Mouse (Mus musculus) embryonic facial prominence, embryonic 11.5 days (tissue): ENCODE data around the gene Fmod. TPM values are rescaled to one million over a fixed set of nuclear protein-coding genes. Genes with fewer than 3 reads are reported as not detected.
A peak's percentile ranks its signal among the peaks of the same experiment; 100 is the strongest.

Experiments used
- ATAC-seq: fragments of 200-750 bp; cut with Nextera tagmentation; replicated peaks from 2 replicates; pipeline ENCODE4 v1.8.0; 2017; ENCODE audit warnings: low read depth; ENCODE audit not compliant: insufficient number of reproducible peaks, low FRiP score, low TSS enrichment
- DNase-seq: peaks from one replicate; pipeline ENCODE4 v3.0.0-alpha.2; 2015; ENCODE audit warnings: low spot score
- H3K27ac ChIP-seq: fragments of 300-500 bp; sonication (generic); replicated peaks from 2 replicates; pipeline ENCODE4 v1.5.1; 2014; ENCODE audit warnings: mild to moderate bottlenecking, low read depth, low read length, control low read depth
- H3K27me3 ChIP-seq: fragments of 300-500 bp; sonication (generic); 2 replicates; pipeline ENCODE4 v1.6.1; 2014; ENCODE audit warnings: mild to moderate bottlenecking, low read length, moderate library complexity, mixed read lengths; ENCODE audit not compliant: control insufficient read depth, insufficient read depth
- H3K36me3 ChIP-seq: fragments of 300-500 bp; sonication (generic); replicated peaks from 2 replicates; pipeline ENCODE4 v1.6.1; 2014; ENCODE audit warnings: low read depth, mild to moderate bottlenecking, low read length, moderate library complexity, mixed read lengths; ENCODE audit not compliant: control insufficient read depth, insufficient read depth
- H3K4me1 ChIP-seq: fragments of 300-500 bp; sonication (generic); 2 replicates; pipeline ENCODE4 v1.6.1; 2014; ENCODE audit warnings: low read length, mixed read lengths; ENCODE audit not compliant: control insufficient read depth, insufficient read depth
- H3K4me2 ChIP-seq: fragments of 300-500 bp; sonication (generic); 2 replicates; pipeline ENCODE4 v1.6.1; 2014; ENCODE audit warnings: low read depth, mild to moderate bottlenecking, control low read depth, low read length, moderate library complexity
- H3K4me3 ChIP-seq: fragments of 300-500 bp; sonication (generic); 2 replicates; pipeline ENCODE4 v1.5.1; 2014; ENCODE audit warnings: low read depth, low read length, control low read depth
- H3K9ac ChIP-seq: fragments of 300-500 bp; sonication (generic); replicated peaks from 2 replicates; pipeline ENCODE4 v1.6.1; 2014; ENCODE audit warnings: mild to moderate bottlenecking, control low read depth, low read length
- H3K9me3 ChIP-seq: fragments of 300-500 bp; sonication (generic); replicated peaks from 2 replicates; pipeline ENCODE4 v1.6.1; 2016; ENCODE audit warnings: mild to moderate bottlenecking, low read length, inconsistent platforms, mixed read lengths; ENCODE audit not compliant: control insufficient read depth
- WGBS: fragments of 180-500 bp; shearing (Covaris S2); extraction: QIAGEN DNeasy Blood & Tissue Kit; methylation state at CpG from one replicate; pipeline ENCODE4 v1.1.7; 2014; 5-methylcytosine and 5-hydroxymethylcytosine counted together
- polyA plus RNA-seq: library from polyadenylated mRNA; unstranded; fragments of >200 nt; fragmentation: Nextera tagmentation; extraction: Ambion mirVana; gene quantifications from 2 replicates; pipeline ENCODE4 v1.2.1, GENCODE M21; 2014

Gene Fmod
- 2.4 and 3.9 TPM in 2 replicates for polyA plus RNA-seq

DNA sequence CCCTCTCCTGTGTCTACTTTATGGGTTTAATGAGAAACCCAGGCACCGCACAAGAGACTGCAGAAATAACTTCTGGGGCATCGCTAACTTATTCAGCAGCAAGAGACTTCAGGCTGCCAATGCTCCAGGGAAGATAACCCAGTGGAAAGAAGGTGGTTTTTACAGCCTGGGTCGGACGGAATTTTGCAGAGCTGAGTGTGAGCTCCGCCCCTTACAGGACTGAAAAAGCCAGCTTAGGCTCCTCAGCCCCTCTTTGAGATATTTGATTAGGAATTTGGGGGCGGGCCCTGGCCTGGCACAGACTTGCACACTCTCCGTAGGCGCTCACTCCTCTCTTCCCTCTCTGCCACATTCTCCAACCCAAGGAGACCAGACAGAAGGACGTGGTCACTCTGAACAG, at the start of gene Fmod:
Gene Fmod (plus strand): TSS at position 83 of the 400 bp plus-strand sequence.
- WGBS: 52% methylated on average over 9 of the region's 9 CpGs
- no peak within 1 kb of the TSS for H3K9ac ChIP-seq
- H3K4me2 ChIP-seq: no peak within 1 kb of the TSS
- DNase-seq: peak; percentile 40
- no peak within 1 kb of the TSS for H3K4me3 ChIP-seq
- ATAC-seq: no peak
- no peaks in the 10 kb centered on the region for H3K27me3 ChIP-seq
- H3K27ac ChIP-seq: 0 out of 2 replicates have a peak within 1 kb of the TSS, but pooled peaks have one; percentile 13
- H3K9me3 ChIP-seq: no peaks in the 10 kb centered on the region
- H3K36me3 ChIP-seq: no peaks in the 10 kb centered on the region
- no peaks in the 10 kb centered on the region for H3K4me1 ChIP-seq

DNA sequence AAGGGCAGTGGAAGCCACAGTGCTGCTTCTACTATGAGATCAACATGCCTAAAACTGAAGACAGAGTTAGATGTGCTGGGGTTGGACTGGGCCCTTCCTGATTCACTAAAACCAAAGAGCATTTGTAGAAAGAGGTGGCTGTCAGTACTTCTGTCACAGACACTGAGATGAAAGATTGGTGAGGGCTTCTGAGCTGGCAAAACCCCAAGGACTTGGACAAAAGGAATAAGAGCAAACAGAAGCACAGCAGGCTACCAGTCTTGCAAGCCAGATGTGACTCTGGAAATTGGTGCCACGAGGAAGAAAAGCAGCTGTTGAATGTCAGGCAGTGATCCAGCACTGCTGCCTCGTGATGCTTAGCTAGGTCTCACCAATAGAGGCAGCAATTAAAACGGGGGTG, 48.2 kb upstream of the Fmod start:
- H3K27me3 ChIP-seq: no peaks in the 10 kb centered on the region
- H3K4me3 ChIP-seq: no peak overlapping the region
- H3K9ac ChIP-seq: no peak overlapping the region
- no peaks in the 10 kb centered on the region for H3K4me1 ChIP-seq
- no peak for DNase-seq
- ATAC-seq: no peak
- H3K4me2 ChIP-seq: no peak overlapping the region
- no peaks in the 10 kb centered on the region for H3K36me3 ChIP-seq
- H3K9me3 ChIP-seq: no peaks in the 10 kb centered on the region
- H3K27ac ChIP-seq: no peak overlapping the region
- 20% methylated on average over 3 of the region's 3 CpGs for WGBS

DNA sequence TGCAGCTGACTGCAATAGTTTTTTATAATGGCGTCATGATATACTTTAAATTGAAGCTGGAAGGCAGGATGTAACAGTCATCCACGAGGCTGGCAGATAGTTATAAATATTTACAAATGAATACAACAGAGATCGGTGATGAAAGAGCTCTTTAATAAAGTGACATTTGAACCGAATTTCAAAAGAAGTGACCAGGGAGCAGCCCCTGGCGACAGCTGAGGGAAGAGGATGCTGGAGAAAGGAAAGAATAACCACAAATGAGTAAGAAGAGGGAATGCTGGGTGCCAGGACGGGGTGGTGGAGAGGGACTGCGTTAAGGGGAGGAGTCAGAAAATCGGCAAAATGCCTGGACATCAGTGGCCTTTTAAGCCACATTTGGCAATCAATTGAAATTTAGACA, 45.8 kb upstream of the Fmod start:
- Histone ChIP-seq H3K4me1 (no peaks in the 10 kb centered on the region), H3K27ac (no peak overlapping the region), H3K36me3 (no peaks in the 10 kb centered on the region), H3K9me3 (no peaks in the 10 kb centered on the region), H3K9ac (no peak overlapping the region), H3K27me3 (no peaks in the 10 kb centered on the region), H3K4me3 (no peak overlapping the region), H3K4me2 (no peak overlapping the region)
- WGBS: 72% methylated on average over 8 of the region's 8 CpGs
- DNase-seq (no peak), ATAC-seq (no peak)

DNA sequence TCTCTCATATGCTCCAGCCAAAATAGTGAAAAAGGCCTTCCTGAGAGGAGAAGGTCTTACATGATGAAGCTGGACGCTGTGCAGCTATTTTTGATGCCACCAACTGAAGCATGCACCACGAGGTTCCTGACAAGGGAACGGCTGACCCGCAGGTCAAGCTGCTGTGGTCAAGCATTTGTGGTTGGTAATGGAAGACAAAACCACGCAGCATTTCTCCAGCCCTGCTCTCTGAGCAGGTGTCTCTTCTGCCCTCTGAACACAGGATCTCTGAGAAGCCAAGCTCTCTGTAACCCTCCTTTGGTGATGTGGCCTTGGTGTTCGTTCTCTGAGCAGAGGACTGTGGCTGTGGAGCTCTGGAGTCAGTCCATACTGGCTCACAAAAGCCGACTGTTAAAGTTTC, 31.6 kb upstream of the Fmod start:
- Histone ChIP-seq H3K4me1 (no peaks in the 10 kb centered on the region), H3K27me3 (no peaks in the 10 kb centered on the region), H3K4me2 (no peak overlapping the region), H3K27ac (no peak overlapping the region), H3K9me3 (no peaks in the 10 kb centered on the region), H3K4me3 (no peak overlapping the region), H3K36me3 (no peaks in the 10 kb centered on the region), H3K9ac (no peak overlapping the region)
- DNase-seq (no peak), ATAC-seq (no peak)
- WGBS: 75% methylated on average over 7 of the region's 7 CpGs

DNA sequence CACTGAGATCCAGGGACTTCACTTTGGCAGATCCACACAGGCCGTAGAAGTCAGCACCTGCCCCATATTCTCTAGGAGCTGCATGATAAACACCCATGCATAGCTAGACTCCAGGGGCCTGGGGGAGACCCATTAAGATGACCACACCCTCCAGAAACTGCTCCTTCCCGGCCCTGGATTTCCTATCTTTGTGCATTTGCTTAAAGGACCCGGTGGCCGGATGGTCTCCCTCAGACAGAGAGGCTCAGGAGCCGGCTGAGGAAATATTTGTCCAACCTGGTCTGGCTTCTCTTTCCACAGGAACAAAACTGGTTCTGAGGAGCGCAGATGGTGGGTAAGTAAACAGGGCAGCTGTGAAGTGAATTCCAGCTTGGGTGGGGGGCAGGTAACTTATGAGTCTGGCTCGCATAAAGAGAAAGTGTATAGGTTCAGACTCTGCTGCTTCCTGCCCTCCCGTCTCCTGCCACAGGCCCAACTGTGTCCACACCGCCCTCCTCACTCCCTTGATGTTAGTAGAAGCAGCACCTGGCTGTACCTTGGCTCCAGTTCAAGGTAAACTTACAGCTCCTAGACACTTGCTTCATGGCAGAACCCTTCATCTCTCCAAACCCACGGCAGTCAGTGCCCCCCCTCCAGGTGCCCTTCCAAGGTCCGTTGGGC, 30.8 kb upstream of the Fmod start:
- H3K4me3 ChIP-seq: no peak overlapping the region
- DNase-seq (no peak), ATAC-seq (no peak)
- H3K27ac ChIP-seq: no peak overlapping the region
- H3K36me3 ChIP-seq: no peaks in the 10 kb centered on the region
- H3K4me1 ChIP-seq: no peaks in the 10 kb centered on the region
- H3K9me3 ChIP-seq: no peaks in the 10 kb centered on the region
- 80% methylated on average over 11 of the region's 11 CpGs for WGBS
- no peaks in the 10 kb centered on the region for H3K27me3 ChIP-seq
- H3K9ac ChIP-seq: no peak overlapping the region
- H3K4me2 ChIP-seq: no peak overlapping the region

DNA sequence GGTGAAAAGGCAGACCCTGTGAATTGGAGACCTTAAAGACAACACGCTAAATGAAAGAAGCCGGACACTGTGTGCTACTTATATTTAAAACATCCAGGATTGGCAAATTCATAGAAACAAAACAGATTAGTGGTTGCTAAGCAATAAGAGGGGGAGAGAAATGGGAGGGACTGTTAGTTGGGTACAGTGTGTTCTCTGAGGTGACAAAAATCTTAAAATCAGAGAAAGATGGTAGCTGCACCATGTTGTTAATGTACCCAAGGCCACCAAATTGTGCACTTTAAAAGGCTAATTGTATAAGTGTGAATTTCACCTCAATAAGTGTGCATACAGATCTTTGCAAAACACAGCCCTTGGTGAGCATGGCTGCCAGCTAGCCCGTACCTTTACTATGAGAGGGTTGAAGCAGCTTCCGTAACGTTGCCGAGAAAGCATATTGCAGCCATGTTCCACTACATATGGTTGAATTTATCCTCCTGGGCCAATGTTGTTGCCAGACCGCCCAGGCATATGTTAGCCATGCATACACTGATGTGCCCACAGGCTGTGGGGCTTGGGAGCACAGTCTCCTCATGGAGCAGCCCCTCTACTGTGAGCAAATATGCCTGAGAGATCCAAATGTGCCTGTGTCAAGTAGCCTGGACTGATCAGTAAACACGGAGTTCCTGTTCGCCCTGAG, 12.6 kb upstream of the Fmod start:
- 85% methylated on average over 9 of the region's 9 CpGs for WGBS
- Histone ChIP-seq H3K9ac (no peak overlapping the region), H3K4me1 (no peaks in the 10 kb centered on the region), H3K9me3 (no peaks in the 10 kb centered on the region), H3K27ac (no peak overlapping the region), H3K27me3 (no peaks in the 10 kb centered on the region), H3K4me2 (no peak overlapping the region), H3K4me3 (no peak overlapping the region), H3K36me3 (no peaks in the 10 kb centered on the region)
- no peak for DNase-seq
- no peak for ATAC-seq

DNA sequence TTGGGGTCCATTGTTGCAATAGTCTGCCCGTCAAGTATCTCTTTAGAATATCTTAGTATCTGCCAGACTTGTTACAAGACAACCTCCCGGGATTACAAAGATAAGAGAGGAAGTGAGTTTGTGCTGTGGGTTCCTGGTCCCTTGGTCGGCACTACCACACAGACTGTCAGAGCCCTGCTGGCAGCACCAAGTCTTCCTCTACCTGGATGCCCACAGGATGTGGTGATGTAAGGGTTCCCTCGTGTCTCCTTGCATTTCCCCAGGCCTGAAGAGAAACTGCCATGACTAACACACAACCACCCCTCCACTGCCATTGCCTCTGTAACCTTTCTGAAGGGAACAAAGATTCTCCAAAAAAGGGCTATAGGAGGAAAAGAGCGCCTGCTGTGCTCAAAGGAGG, 11.1 kb upstream of the Fmod start:
- DNase-seq (no peak), ATAC-seq (no peak)
- Histone ChIP-seq H3K4me1 (no peaks in the 10 kb centered on the region), H3K36me3 (no peaks in the 10 kb centered on the region), H3K9ac (no peak overlapping the region), H3K4me3 (no peak overlapping the region), H3K9me3 (no peaks in the 10 kb centered on the region), H3K4me2 (no peak overlapping the region), H3K27me3 (no peaks in the 10 kb centered on the region), H3K27ac (no peak overlapping the region)
- WGBS: 74% methylated on average over 5 of the region's 5 CpGs

DNA sequence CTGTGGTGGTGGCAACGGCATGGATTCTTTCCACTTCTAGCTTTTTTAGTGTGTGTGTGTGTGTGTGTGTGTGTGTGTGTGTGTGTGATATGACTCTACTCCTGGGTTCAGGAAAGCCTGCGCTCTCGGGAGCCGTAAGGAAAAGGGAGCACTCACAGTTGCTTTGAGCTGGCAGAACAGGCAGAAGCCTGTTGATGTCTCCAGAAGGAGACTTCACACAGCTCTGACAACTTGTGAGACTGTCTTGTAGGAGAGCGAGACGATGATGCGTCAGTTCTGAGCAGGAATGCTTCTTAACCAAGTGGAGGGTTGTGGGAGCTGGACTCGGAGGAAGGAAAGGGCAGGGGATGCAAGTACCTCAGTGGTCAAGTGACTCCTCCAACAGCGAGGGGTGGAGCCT, 10.3 kb upstream of the Fmod start:
- H3K4me1 ChIP-seq: no peaks in the 10 kb centered on the region
- DNase-seq: no peak
- H3K27me3 ChIP-seq: no peaks in the 10 kb centered on the region
- H3K4me3 ChIP-seq: no peak overlapping the region
- no peak for ATAC-seq
- no peak overlapping the region for H3K27ac ChIP-seq
- no peak overlapping the region for H3K4me2 ChIP-seq
- WGBS: 88% methylated on average over 9 of the region's 9 CpGs
- H3K9me3 ChIP-seq: no peaks in the 10 kb centered on the region
- H3K9ac ChIP-seq: no peak overlapping the region
- no peaks in the 10 kb centered on the region for H3K36me3 ChIP-seq
